Mouse (Mus musculus) lung, adult 2 months (tissue): ENCODE measurements at regions not wholly inside any gene's neighbourhood (a gene's known extent, or its start where the extent isn't known, plus 50 kb on each side); places are given as distances from the start of the nearest gene placed in this dataset.

Experiments used
- DNase-seq: peaks from one replicate; pipeline ENCODE4 v3.0.0; 2022
- H3K4me1 ChIP-seq: fragments of 200-500 bp; 2 replicates; pipeline ENCODE4 v1.6.1; 2011; ENCODE audit warnings: low read length; ENCODE audit not compliant: control insufficient read depth, insufficient read depth
- H3K4me3 ChIP-seq: fragments of 200-500 bp; replicated peaks from 2 replicates; pipeline ENCODE3; 2011; ENCODE audit warnings: low read depth, mild to moderate bottlenecking, control low read depth, low read length; ENCODE audit errors: extremely low read depth
- CTCF ChIP-seq: fragments of 200-500 bp; IDR thresholded peaks from 2 replicates; pipeline ENCODE4 v1.5.1; 2011; ENCODE audit warnings: mild to moderate bottlenecking, low read length, control low read depth; ENCODE audit not compliant: insufficient read depth
- POLR2A ChIP-seq: fragments of 200-500 bp; IDR thresholded peaks from 2 replicates; pipeline ENCODE4 v1.6.1; 2011; ENCODE audit warnings: low read depth, mild to moderate bottlenecking, control low read depth, low read length, borderline replicate concordance; ENCODE audit errors: extremely low read depth
- WGBS: fragments of 180-500 bp; shearing (Covaris S2); methylation state at CpG from one replicate; pipeline ENCODE4 v1.1.7; 2018; 5-methylcytosine and 5-hydroxymethylcytosine counted together

DNA sequence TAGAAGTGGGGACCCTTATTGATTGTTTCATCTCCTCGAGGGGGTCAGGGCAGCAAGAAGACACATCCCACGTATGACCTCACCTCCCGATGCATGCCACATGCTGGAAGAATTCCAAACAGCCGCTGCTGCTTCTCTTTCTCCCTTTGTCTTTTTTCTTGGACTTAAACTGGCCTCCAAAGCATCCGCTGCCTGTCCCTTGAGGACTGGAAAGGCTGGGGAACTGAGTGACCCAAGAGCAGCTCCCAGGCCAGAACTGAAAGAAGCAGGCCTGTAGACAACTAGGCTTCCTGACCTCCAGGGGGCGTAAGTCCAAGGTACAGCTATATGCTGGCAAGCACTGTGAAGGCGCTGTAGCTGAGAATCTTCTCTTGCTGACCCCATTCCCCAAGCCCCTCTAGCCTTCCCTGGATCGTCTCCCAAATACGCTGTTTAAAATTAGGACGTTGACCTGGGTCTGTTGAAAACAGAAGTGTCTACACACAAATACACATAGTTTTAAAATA lies 219.8 kb upstream of the Mocs1 start:
- Histone ChIP-seq H3K4me3 (no peak overlapping the region), H3K4me1 (no peaks in the 10 kb centered on the region)
- TF ChIP-seq CTCF: no peak
- TF ChIP-seq POLR2A: no peak
- no peak for DNase-seq
- 64% methylated on average over 10 of the region's 10 CpGs for WGBS

DNA sequence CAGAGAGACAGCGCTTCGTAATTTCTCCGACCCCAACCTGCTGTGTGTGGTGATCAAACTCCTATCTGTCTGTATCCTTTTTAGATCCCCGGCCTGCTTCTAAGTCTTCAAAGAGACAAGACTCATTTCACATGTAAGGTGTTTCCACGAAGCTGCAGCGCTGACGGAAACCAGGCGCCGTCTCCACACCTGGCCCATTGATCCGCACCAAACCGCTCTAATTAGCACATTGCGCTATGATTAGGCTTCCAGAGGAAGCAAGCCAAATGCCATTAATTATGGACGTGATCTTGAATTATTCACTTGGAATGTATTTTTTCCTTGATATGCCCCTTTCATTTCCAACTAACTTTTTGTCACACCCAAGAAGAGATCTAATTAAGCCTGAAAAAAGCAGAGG lies 215.2 kb upstream of the Mocs1 start:
- WGBS: 92% methylated on average over 13 of the region's 13 CpGs
- no peaks in the 10 kb centered on the region for H3K4me1 ChIP-seq
- TF ChIP-seq CTCF (no peak), POLR2A (no peak)
- no peak overlapping the region for H3K4me3 ChIP-seq
- no peak for DNase-seq

DNA sequence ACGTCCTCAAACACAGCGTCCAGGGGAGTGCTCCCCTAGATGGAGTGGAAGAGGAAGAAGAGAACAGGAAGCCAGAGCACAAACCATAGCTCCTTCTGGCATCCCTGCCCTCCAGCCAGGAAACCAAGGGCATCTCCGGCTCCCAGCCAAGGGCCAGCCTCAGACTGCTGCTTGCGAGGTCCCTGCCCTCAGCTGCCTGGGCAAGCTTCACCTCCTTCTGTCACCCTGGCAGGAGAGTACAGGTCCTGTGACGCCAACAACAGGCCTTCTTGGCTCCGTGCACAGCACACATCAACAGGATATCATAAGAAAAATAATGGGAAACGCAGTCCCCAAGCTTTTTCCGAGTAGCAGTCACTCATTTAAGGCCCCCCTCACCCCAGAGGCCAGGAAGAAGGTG lies 212.9 kb upstream of the Mocs1 start:
- H3K4me1 ChIP-seq: no peaks in the 10 kb centered on the region
- H3K4me3 ChIP-seq: no peak overlapping the region
- no peak for DNase-seq
- WGBS: 49% methylated on average over 8 of the region's 8 CpGs
- TF ChIP-seq POLR2A (no peak), CTCF (no peak)

- WGBS: 82% methylated on average over 4 of the region's 4 CpGs
- DNase-seq: no peak
Observed at GRCm38 (mm10) chr17:49219512-49220197, 208.5 kb upstream of the Mocs1 start.

DNA sequence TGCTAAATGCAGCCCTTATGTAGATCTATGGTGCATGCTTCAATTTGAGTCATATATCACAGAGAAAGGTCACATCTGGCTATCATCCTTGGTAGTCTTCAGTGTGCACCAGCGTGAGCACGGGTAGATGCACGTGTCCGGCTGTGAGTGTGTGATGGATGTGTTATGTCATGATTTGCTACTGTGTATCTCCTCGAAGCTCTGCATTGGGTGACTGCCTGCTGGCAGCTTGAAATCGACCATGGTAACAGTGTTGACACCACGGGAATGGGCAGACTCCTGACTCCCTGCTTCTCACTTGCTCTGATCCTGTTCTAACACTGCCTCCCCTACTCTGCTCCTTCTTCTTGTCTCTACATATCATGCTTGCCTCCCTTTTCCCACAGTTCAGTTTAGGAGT lies 204.9 kb upstream of the Mocs1 start:
- 72% methylated on average over 7 of the region's 7 CpGs for WGBS
- no peak overlapping the region for H3K4me3 ChIP-seq
- H3K4me1 ChIP-seq: no peaks in the 10 kb centered on the region
- DNase-seq: no peak
- TF ChIP-seq POLR2A (no peak), CTCF (no peak)

More at GRCm38 (mm10) chr17:49219512-49220197, 208.5 kb upstream of the Mocs1 start:
- H3K4me3 ChIP-seq: no peak overlapping the region
- H3K4me1 ChIP-seq: no peaks in the 10 kb centered on the region
- TF ChIP-seq POLR2A (no peak), CTCF (no peak)

DNA sequence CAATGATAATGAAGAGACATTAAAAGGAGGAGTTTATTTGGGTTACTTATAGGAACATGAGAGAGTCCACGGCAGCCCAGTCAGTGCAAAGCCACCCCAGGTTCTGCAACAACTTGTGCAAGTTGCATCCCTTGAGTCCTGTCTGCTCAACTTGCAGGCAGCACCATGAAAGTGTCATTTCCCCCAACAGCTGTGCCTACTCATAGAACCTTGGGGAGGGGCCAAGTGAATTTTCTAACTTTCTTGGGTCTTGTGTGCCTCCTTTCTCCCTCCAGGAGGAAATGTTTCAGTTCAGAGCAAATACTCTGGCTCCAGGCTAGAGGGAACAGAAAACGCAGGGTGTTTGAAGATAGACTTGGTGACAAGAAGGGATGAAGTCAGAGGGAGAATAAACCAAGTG lies 204.5 kb upstream of the Mocs1 start:
- 60% methylated on average over 2 of the region's 2 CpGs for WGBS
- TF ChIP-seq CTCF (no peak), POLR2A (no peak)
- no peak for DNase-seq
- no peak overlapping the region for H3K4me3 ChIP-seq
- no peaks in the 10 kb centered on the region for H3K4me1 ChIP-seq

GRCm38 (mm10) chr17:49225255-49226015 lies 202.7 kb upstream of the Mocs1 start:
- no peak for DNase-seq
- no peaks in the 10 kb centered on the region for H3K4me1 ChIP-seq
- no peak overlapping the region for H3K4me3 ChIP-seq
- TF ChIP-seq CTCF: no peak
- TF ChIP-seq POLR2A: no peak
- 43% methylated on average over 9 of the region's 9 CpGs for WGBS

DNA sequence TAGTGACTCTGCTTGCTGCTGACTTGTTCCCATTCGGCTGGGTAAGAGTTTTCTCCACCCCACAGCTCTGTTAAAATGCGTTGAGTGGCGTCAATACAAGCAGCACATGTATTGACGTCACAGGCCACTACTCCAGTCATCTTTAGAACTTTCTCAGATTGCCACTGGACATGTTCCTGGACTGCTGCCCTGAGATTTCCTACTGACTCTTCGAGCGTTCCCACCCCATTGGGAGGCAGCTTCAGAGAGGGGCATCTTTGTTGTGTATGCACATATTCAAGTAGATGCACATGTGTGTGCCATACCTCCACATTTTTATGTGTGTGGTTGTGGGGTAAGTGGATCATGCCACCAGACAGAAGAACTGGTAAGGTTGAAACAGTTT lies 202.2 kb upstream of the Mocs1 start:
- 59% methylated on average over 6 of the region's 6 CpGs for WGBS
- no peak for TF ChIP-seq CTCF
- TF ChIP-seq POLR2A: no peak
- Histone ChIP-seq H3K4me1 (no peaks in the 10 kb centered on the region), H3K4me3 (no peak overlapping the region)
- no peak for DNase-seq

DNA sequence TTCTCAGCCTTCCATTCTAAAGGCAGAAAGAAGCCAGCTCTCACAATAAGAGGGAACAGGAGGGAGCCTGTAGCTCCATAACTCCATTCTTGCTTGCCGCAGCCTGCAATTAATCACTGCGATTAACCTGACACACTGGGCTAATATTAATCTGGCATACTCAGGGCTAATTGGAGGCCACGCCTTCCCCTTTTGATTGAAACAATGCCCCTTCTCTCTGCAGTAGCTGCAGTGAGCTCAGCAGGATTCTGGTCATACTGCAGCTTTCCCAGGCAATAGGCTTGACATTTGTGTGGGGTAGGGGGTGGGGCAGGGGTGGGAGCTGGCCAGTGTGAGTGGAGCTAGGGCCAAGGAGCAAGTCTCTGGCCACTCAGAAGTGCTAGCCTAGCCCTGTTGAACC lies 196.9 kb upstream of the Mocs1 start:
- WGBS: 52% methylated on average over 3 of the region's 3 CpGs
- no peaks in the 10 kb centered on the region for H3K4me1 ChIP-seq
- H3K4me3 ChIP-seq: no peak overlapping the region
- DNase-seq: no peak
- TF ChIP-seq CTCF (no peak), POLR2A (no peak)

GRCm38 (mm10) chr17:49240097-49240496 lies 188.1 kb upstream of the Mocs1 start:
- TF ChIP-seq CTCF: no peak
- no peak for TF ChIP-seq POLR2A
- no peak for DNase-seq
- Histone ChIP-seq H3K4me3 (no peak overlapping the region), H3K4me1 (no peaks in the 10 kb centered on the region)
